Mouse (Mus musculus) heart, embryonic 16.5 days (tissue): ENCODE measurements around the gene Chrna9. TPM values are rescaled to one million over a fixed set of nuclear protein-coding genes. Genes with fewer than 3 reads are reported as not detected.

Source experiments
- ATAC-seq: fragments of 200-750 bp; cut with Nextera tagmentation; replicated peaks from 2 replicates; pipeline ENCODE4 v1.8.0; 2017; ENCODE audit warnings: moderate number of reproducible peaks; ENCODE audit not compliant: insufficient read depth, low FRiP score; ENCODE audit errors: extremely low read depth
- H3K27ac ChIP-seq: fragments of 300-500 bp; sonication (generic); 2 replicates; pipeline ENCODE4 v1.5.1; 2014; ENCODE audit warnings: mild to moderate bottlenecking, low read length, control low read depth, moderate library complexity
- H3K27me3 ChIP-seq: fragments of 300-500 bp; sonication (generic); 2 replicates; pipeline ENCODE4 v1.6.1; 2014; ENCODE audit warnings: low read length, mixed read lengths; ENCODE audit not compliant: control insufficient read depth, insufficient read depth
- H3K36me3 ChIP-seq: fragments of 300-500 bp; sonication (generic); 2 replicates; pipeline ENCODE4 v1.6.1; 2014; ENCODE audit not compliant: control insufficient read depth, insufficient read depth
- H3K4me1 ChIP-seq: fragments of 300-500 bp; sonication (generic); 2 replicates; pipeline ENCODE4 v1.6.1; 2014; ENCODE audit warnings: low read length, mixed read lengths; ENCODE audit not compliant: control insufficient read depth, insufficient read depth
- H3K4me2 ChIP-seq: fragments of 300-500 bp; sonication (generic); 2 replicates; pipeline ENCODE4 v1.6.1; 2014; ENCODE audit warnings: low read depth, mild to moderate bottlenecking, control low read depth, low read length
- H3K4me3 ChIP-seq: fragments of 300-500 bp; sonication (generic); 2 replicates; pipeline ENCODE4 v1.5.1; 2014; ENCODE audit warnings: mild to moderate bottlenecking, control low read depth, low read length
- H3K9ac ChIP-seq: fragments of 300-500 bp; sonication (generic); 2 replicates; pipeline ENCODE4 v1.6.1; 2014; ENCODE audit warnings: low read length, control low read depth
- H3K9me3 ChIP-seq: fragments of 300-500 bp; sonication (generic); replicated peaks from 2 replicates; pipeline ENCODE4 v1.6.1; 2016; ENCODE audit warnings: low read length; ENCODE audit not compliant: control insufficient read depth
- WGBS: fragments of 180-500 bp; shearing (Covaris S2); extraction: QIAGEN DNeasy Blood & Tissue Kit; methylation state at CpG from one replicate; pipeline ENCODE4 v1.1.7; 2014; 5-methylcytosine and 5-hydroxymethylcytosine counted together
- microRNA-seq: library from miRNA; unstranded; fragments of <30 nt; microRNA quantifications from one replicate; pipeline ENCODE4, GENCODE M21; 2017
- polyA plus RNA-seq: library from polyadenylated mRNA; unstranded; fragments of >200 nt; fragmentation: Nextera tagmentation; extraction: Ambion mirVana; gene quantifications from 2 replicates; pipeline ENCODE4 v1.2.1, GENCODE M21; 2015

Chrna9 gene
- polyA plus RNA-seq, 1 experiment from 2014 or later: 7.6 TPM

- Histone ChIP-seq H3K4me1 (no peaks in the 10 kb centered on the region), H3K4me2 (no peak overlapping the region; the same call in 1 of the 2 replicates), H3K36me3 (no peaks in the 10 kb centered on the region), H3K9ac (no peak overlapping the region), H3K4me3 (no peak overlapping the region), H3K9me3 (no peaks in the 10 kb centered on the region), H3K27me3 (no peaks in the 10 kb centered on the region), H3K27ac (no peak overlapping the region)
- 41% methylated on average over 16 of the region's 16 CpGs for WGBS
- no peak for ATAC-seq
Observed at GRCm38 (mm10) chr5:66005041-66005678, 70.4 kb downstream of the Chrna9 start.

- no peaks in the 10 kb centered on the region for H3K27me3 ChIP-seq
- H3K4me1 ChIP-seq: no peaks in the 10 kb centered on the region
- no peak for ATAC-seq
- H3K4me2 ChIP-seq: no peak overlapping the region
- H3K27ac ChIP-seq: no peak overlapping the region
- H3K9ac ChIP-seq: no peak overlapping the region
- H3K36me3 ChIP-seq: no peaks in the 10 kb centered on the region
- H3K9me3 ChIP-seq: no peaks in the 10 kb centered on the region
- H3K4me3 ChIP-seq: no peak overlapping the region
- 78% methylated on average over 15 of the region's 15 CpGs for WGBS
Observed at GRCm38 (mm10) chr5:66008245-66008967, 73.7 kb downstream of the Chrna9 start.

DNA sequence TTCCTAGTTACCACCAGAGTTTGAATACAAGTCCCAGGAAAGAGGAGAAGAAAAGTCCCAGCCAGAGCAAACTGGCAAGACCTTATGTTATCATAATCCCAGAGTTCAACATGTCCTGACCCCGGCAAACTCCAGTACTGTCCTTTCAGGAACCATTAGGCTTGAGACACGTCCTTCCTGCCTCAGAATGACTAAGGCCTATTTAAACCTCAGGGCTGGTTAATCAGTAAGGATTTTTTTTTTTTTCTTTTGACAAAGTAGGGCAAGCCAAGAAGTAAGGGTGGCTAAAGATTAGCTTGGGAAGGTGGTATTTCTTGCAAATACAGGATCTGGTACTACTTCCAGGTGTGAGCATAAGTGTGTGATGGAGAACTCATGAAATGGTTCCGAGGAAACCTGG is 79.3 kb downstream of the Chrna9 start:
- Histone ChIP-seq H3K4me1 (no peaks in the 10 kb centered on the region), H3K4me3 (no peak overlapping the region), H3K36me3 (no peaks in the 10 kb centered on the region), H3K9me3 (no peaks in the 10 kb centered on the region), H3K9ac (no peak overlapping the region), H3K27ac (no peak overlapping the region), H3K4me2 (no peak overlapping the region), H3K27me3 (no peaks in the 10 kb centered on the region)
- no peak for ATAC-seq
- 61% methylated on average over 3 of the region's 3 CpGs for WGBS

DNA sequence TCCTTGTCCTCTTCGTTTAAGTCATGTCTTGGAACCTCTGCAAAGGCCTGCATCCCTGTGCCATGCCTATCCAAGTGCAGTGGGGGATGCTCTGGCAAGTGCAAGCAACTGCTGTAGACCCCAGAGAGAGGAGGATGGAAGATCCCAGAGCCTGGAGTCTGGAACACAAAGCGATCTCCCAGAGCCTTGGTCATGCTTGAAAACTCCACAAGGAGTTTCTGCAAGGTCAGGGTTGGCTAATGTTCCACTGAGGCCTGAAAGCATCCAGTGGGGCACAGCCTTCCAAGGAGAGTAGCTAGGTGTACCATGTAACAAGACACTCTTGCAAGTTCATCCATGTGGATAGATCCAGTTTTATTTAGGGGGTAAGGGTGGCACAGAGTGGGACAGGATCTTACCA is 79.7 kb downstream of the Chrna9 start:
- Histone ChIP-seq H3K4me3 (no peak overlapping the region), H3K36me3 (no peaks in the 10 kb centered on the region), H3K27me3 (no peaks in the 10 kb centered on the region), H3K9me3 (no peaks in the 10 kb centered on the region), H3K4me1 (no peaks in the 10 kb centered on the region), H3K4me2 (no peak overlapping the region), H3K9ac (no peak overlapping the region), H3K27ac (no peak overlapping the region)
- 84% methylated on average over 2 of the region's 2 CpGs for WGBS
- no peak for ATAC-seq

- H3K36me3 ChIP-seq: no peaks in the 10 kb centered on the region
- no peak overlapping the region for H3K9ac ChIP-seq
Observed at GRCm38 (mm10) chr5:66015449-66015961, 80.8 kb downstream of the Chrna9 start.

DNA sequence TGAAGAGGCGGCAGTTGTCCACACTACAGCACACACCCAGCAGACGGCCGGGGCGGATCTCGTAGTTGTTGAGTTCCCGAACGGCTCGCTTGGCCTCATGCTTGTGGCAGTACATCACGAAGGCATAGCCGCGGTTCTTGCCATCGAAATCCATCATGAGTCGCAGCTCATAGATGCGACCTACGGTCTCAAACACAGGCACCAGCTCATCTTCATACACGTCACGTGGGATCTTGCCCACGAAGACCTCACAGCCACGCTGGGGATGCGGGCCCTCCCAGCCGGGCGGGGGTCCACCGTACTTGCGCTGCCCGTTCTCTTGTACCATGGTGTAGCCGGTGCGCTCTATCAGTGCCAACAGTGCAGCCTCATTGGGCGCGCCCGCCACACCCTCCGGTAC is 92.1 kb downstream of the Chrna9 start:
- H3K4me3 ChIP-seq: no peak overlapping the region
- no peak overlapping the region for H3K27ac ChIP-seq
- H3K9ac ChIP-seq: no peak overlapping the region
- H3K27me3 ChIP-seq: no peaks in the 10 kb centered on the region
- 96% methylated on average over 31 of the region's 31 CpGs for WGBS
- ATAC-seq: no peak
- H3K4me2 ChIP-seq: no peak overlapping the region
- peaks cover 8% of the 10 kb centered on the region; the same call in 1 of the 2 replicates for H3K9me3 ChIP-seq
- H3K4me1 ChIP-seq: no peaks in the 10 kb centered on the region
- peaks cover 2% of the 10 kb centered on the region; the same call in 1 of the 2 replicates for H3K36me3 ChIP-seq

More at GRCm38 (mm10) chr5:66015449-66015961, 80.8 kb downstream of the Chrna9 start:
- no peaks in the 10 kb centered on the region for H3K4me1 ChIP-seq
- H3K4me2 ChIP-seq: no peak overlapping the region
- no peak for ATAC-seq
- no peaks in the 10 kb centered on the region for H3K27me3 ChIP-seq
- no peak overlapping the region for H3K27ac ChIP-seq
- H3K9me3 ChIP-seq: no peaks in the 10 kb centered on the region
- WGBS: 87% methylated on average over 2 of the region's 2 CpGs
- no peak overlapping the region for H3K4me3 ChIP-seq

Small RNAs within 50 kb of the gene (microRNA-seq; reads per million reads assigned to microRNA genes)
- not detected for gene Gm25952

Other genes with a start within 250 kb of the Chrna9 start
- 32.3 and 32.6 TPM in 2 replicates for gene Pds5a, start 236.6 kb upstream of the Chrna9 start, polyA plus RNA-seq
- 10.5 and 10.8 TPM in 2 replicates for gene N4bp2, start 171.4 kb upstream of the Chrna9 start, polyA plus RNA-seq
- 5.9 and 16.8 TPM in 2 replicates for gene Rhoh, start 73.7 kb upstream of the Chrna9 start, polyA plus RNA-seq
- 0.22 and 0.30 TPM in 2 replicates for gene 9130230L23Rik, start 69.4 kb downstream of the Chrna9 start, polyA plus RNA-seq
- gene Rbm47, start 238.2 kb downstream of the Chrna9 start, polyA plus RNA-seq: 4.8 and 6.0 TPM in 2 replicates